Mouse (Mus musculus) ES-E14 (cell line): ENCODE data around the gene Mrpl28.

Source experiments
- CHD2 ChIP-seq: IDR thresholded peaks from 2 replicates; pipeline ENCODE4 v1.6.1; 2014; ENCODE audit warnings: mild to moderate bottlenecking, low read depth, low read length, inconsistent platforms
- HCFC1 ChIP-seq: IDR thresholded peaks from 2 replicates; pipeline ENCODE4 v1.6.1; 2012; ENCODE audit warnings: low read length, inconsistent platforms, borderline replicate concordance; ENCODE audit not compliant: insufficient read depth
- MAFK ChIP-seq: IDR thresholded peaks from 2 replicates; pipeline ENCODE4 v1.6.1; 2014; ENCODE audit warnings: mild to moderate bottlenecking, low read depth, low read length, inconsistent platforms; ENCODE audit not compliant: insufficient read depth
- ZC3H11A ChIP-seq: IDR thresholded peaks from 2 replicates; pipeline ENCODE4 v1.6.1; 2012; ENCODE audit warnings: low read depth, mild to moderate bottlenecking, inconsistent platforms, low read length, borderline replicate concordance
- ZNF384 ChIP-seq: IDR thresholded peaks from 2 replicates; pipeline ENCODE4 v1.6.1; 2012; ENCODE audit warnings: low read depth, low read length, inconsistent platforms

- TF ChIP-seq ZC3H11A (no peak), CHD2 (no peak), ZNF384 (no peak), MAFK (no peak), HCFC1 (no peak)
Observed at GRCm38 (mm10) chr17:26105619-26106018, 17.7 kb upstream of the Mrpl28 start.
